Mouse (Mus musculus) heart, postnatal 0 days (tissue): Measurements from ENCODE around the gene Anks1.

Experiments
- CTCF ChIP-seq: IDR thresholded peaks from 2 replicates; pipeline ENCODE4 v1.5.1; 2016; ENCODE audit warnings: antibody characterized with exemption, control low read depth, low read depth
- EP300 ChIP-seq: IDR thresholded peaks from 2 replicates; pipeline ENCODE4 v1.6.1; 2016; ENCODE audit warnings: antibody characterized with exemption, low read depth

GRCm38 (mm10) chr17:28025541-28025961 lies 116.4 kb downstream of the Anks1 start:
- TF ChIP-seq EP300 (no peak), CTCF (no peak)
